Mouse (Mus musculus): ENCODE data around the gene Mxd4. TPM values are rescaled to one million over a fixed set of nuclear protein-coding genes. Genes with fewer than 3 reads are reported as not detected.

Mxd4 gene
- 10 to 100 TPM; 17.0 to 30.9 (median 24.8) TPM for total RNA-seq (2022)

- DNase-seq (ENCODE audit: low spot score in 2 of 2), result peak; percentile 99 to 100
These were observed at the start of gene Mxd4 for GRCm38 (mm10) chr5:34187601-34188316. Gene Mxd4 (minus strand): TSS chr5:34187720.

GRCm38 (mm10) chr5:34235898-34236420 is 48.4 kb upstream of the Mxd4 start:
- no peak for DNase-seq (ENCODE audit: low spot score in 2 of 2)

GRCm38 (mm10) chr5:34235056-34235455 is 47.5 kb upstream of the Mxd4 start:
- DNase-seq (ENCODE audit: low spot score in 2 of 2), result no peak

- no peak for DNase-seq (ENCODE audit: low spot score in 2 of 2)
These were observed 45.6 kb upstream of the Mxd4 start for GRCm38 (mm10) chr5:34233221-34233515.

GRCm38 (mm10) chr5:34232481-34233220 is 45.1 kb upstream of the Mxd4 start:
- no peak for DNase-seq (ENCODE audit: low spot score in 2 of 2)

GRCm38 (mm10) chr5:34231901-34232300 is 44.4 kb upstream of the Mxd4 start:
- DNase-seq (ENCODE audit: low spot score in 2 of 2), result no peak

- no peak for DNase-seq (ENCODE audit: low spot score in 2 of 2)
These were observed 43.3 kb upstream of the Mxd4 start for GRCm38 (mm10) chr5:34230599-34231485.

GRCm38 (mm10) chr5:34229503-34229902 is 42.0 kb upstream of the Mxd4 start:
- no peak for DNase-seq (ENCODE audit: low spot score in 2 of 2)

GRCm38 (mm10) chr5:34225516-34225915 is 38.0 kb upstream of the Mxd4 start:
- DNase-seq (ENCODE audit: low spot score in 2 of 2), result no peak

- no peak for DNase-seq (ENCODE audit: low spot score in 2 of 2)
These were observed 37.0 kb upstream of the Mxd4 start for GRCm38 (mm10) chr5:34224515-34224914.

- no peak for DNase-seq (ENCODE audit: low spot score in 2 of 2)
These were observed 32.5 kb upstream of the Mxd4 start for GRCm38 (mm10) chr5:34220001-34220400.

GRCm38 (mm10) chr5:34218672-34219071 is 31.2 kb upstream of the Mxd4 start:
- no peak for DNase-seq (ENCODE audit: low spot score in 2 of 2)

GRCm38 (mm10) chr5:34217756-34218155 is 30.2 kb upstream of the Mxd4 start:
- no peak for DNase-seq (ENCODE audit: low spot score in 2 of 2)

GRCm38 (mm10) chr5:34216025-34216424 is 28.5 kb upstream of the Mxd4 start:
- no peak for DNase-seq (ENCODE audit: low spot score in 2 of 2)

GRCm38 (mm10) chr5:34213659-34214058 is 26.1 kb upstream of the Mxd4 start:
- no peak for DNase-seq (ENCODE audit: low spot score in 2 of 2)

- peak in 1 of 2 experiments; percentile 49 for DNase-seq (ENCODE audit: low spot score in 2 of 2)
These were observed 22.8 kb upstream of the Mxd4 start for GRCm38 (mm10) chr5:34210279-34210678.

GRCm38 (mm10) chr5:34207503-34207902 is 20.0 kb upstream of the Mxd4 start:
- no peak for DNase-seq (ENCODE audit: low spot score in 2 of 2)

- no peak for DNase-seq (ENCODE audit: low spot score in 2 of 2)
These were observed 18.3 kb upstream of the Mxd4 start for GRCm38 (mm10) chr5:34205788-34206187.

GRCm38 (mm10) chr5:34204911-34205310 is 17.4 kb upstream of the Mxd4 start:
- no peak for DNase-seq (ENCODE audit: low spot score in 2 of 2)

GRCm38 (mm10) chr5:34202006-34202405 is 14.5 kb upstream of the Mxd4 start:
- no peak for DNase-seq (ENCODE audit: low spot score in 2 of 2)

GRCm38 (mm10) chr5:34201396-34201795 is 13.9 kb upstream of the Mxd4 start:
- DNase-seq (ENCODE audit: low spot score in 2 of 2), result peak in 1 of 2 experiments; percentile 43

GRCm38 (mm10) chr5:34198615-34199014 is 11.1 kb upstream of the Mxd4 start:
- DNase-seq (ENCODE audit: low spot score in 2 of 2), result no peak
